Mouse (Mus musculus) thymus, postnatal 4 days (tissue): ENCODE results near the gene Spata21.
A peak's percentile ranks its signal among the peaks of the same experiment; 100 is the strongest.

Source experiments
- DNase-seq: peaks from one replicate; pipeline ENCODE4 v3.0.0; 2021

The Spata21 gene

GRCm38 (mm10) chr4:141076761-141077506, 11.2 kb upstream of the Spata21 start:
- no peak for DNase-seq

- peak; percentile 98 for DNase-seq
Observed at GRCm38 (mm10) chr4:141077681-141078509, 10.2 kb upstream of the Spata21 start, which contains the start of gene Necap2. Necap2 (minus strand) TSS chr4:141078357.

GRCm38 (mm10) chr4:141078510-141079137, 9.5 kb upstream of the Spata21 start:
- DNase-seq, result no peak

DNA sequence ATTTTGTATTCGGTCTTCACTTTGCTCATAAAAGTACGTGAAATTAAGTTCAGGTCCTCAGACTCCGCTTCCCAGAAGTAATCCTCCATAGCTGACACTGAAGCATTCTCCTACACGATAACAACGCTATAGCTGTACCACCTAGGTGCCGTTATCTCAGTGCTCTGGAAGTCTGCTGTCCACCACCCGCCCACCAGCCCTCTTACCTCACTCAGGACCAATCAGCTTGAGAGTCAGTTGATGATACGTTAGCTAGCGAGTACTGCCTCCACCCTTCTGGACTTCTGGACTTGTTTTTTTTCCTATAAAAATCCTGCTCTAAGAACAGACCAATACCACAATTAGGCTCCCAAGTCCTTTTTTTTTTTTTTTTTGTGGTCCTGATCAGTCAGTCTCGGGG, 1.3 kb upstream of the Spata21 start:
- no peak for DNase-seq

DNA sequence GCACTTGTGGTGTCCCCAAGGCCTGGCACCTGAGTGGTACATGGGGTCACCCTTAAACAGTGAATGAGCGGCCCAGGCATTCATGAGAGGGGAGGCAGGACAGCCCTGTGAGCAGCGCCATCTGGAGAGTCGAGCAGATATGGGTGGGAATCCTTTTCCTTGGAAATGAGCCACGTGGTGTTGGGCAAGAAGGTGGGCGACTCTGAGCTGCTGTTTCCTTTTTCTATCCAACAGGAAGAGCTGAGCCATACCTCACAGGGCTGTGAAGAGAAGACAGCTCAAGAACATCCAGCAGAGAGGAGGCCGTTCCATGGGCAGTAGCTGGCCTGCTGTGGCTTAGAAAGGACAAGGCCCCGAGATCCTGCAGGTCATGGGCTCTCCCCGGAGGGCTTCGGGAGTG, 581 bp downstream of the Spata21 start:
- no peak for DNase-seq

- no peak for DNase-seq
Observed at GRCm38 (mm10) chr4:141095016-141095415, 6.9 kb downstream of the Spata21 start.

DNA sequence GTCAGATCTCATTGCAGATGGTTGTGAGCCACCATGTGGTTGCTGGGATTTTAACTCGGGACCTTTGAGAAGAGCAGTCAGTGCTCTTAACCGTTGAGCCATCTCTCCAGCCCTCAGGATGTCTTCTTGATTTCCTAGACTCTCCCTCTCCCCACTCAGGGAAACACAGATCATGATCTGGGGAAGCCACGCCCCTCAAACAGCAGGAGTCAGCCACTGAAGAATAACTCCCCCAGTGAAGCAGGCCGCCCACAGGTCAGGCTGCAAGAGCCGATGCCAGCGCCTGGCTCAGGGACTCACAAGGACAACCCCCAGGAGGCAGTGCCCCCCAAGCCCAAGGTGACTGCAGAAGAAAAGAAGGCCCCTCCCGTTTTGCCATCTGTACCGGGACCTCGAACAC, 8.6 kb downstream of the Spata21 start:
- no peak for DNase-seq

- DNase-seq, result no peak
Observed at GRCm38 (mm10) chr4:141098935-141099334, 10.8 kb downstream of the Spata21 start.

DNA sequence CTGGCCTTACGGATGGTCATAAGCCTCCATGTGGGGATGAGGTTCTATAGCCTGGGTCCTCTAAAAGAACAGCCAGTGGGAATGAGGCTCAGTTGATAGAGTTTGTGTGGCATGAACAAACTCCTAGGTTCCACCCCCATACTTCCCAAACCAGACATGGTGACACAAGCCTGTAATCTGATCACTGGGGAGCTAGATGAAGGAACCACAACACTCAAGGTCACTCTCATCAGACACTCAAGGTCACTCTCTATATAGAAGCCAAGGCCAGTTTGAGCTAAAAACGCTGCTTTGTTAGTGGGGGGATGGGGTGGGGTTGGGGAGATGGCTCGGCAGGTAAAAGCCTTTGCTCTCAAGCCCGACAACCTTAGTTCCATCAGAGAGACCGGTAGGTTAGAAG, 11.8 kb downstream of the Spata21 start:
- DNase-seq, result no peak

DNA sequence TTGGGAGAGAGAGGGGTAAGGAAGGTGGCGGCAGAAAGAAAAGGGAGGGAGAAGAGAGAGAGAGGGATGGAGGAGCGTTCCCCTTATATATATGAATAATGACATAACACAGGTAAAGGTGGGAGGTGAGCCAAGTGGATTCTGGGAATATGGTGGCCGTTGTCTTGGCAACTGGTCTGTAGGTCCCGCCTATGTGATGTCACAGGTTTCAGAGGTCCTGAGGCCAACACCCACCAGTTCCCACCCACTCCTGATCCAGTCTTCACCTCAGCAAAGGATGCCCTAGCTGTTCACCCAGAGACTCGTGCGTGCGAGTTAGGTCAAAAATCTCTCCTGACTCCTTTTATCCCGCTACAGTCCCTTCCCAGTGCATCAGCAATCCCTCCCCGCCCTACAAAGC, 13.2 kb downstream of the Spata21 start:
- no peak for DNase-seq

- peak; percentile 54 for DNase-seq
Observed at GRCm38 (mm10) chr4:141101855-141102254, 13.7 kb downstream of the Spata21 start.

DNA sequence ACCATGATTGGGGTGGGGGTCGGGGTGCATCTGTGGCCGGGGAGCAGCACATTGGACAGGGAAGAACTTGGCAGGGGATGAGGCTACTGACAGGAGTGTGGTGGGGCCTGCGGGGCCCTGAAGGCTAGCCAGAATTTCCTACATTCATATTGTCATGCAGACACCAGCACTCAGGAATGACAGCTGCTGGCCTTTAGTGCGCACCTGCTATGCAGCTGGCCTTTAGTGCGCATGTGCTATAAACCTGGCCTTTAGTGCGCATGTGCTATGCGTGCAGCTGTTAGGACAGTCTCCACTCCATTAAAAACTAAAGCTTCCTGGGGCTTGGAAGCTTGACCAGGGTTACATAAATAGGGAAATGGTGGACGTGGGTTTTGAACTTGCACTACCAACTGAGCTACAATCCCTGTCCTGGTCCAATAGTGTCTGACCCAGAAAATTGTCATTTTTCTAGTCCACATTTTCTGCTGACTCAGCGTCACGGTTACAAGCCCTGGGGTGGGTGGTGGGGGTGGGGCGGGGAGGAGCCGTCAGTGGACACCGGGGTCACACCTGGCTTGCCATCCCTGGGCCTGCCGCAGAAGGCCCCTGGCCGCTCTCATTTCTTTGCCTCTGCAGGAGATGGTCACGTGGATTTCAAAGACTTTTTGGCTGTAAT, 18.5 kb downstream of the Spata21 start:
- no peak for DNase-seq

- DNase-seq, result no peak
Observed at GRCm38 (mm10) chr4:141108196-141108732, 20.1 kb downstream of the Spata21 start.

DNA sequence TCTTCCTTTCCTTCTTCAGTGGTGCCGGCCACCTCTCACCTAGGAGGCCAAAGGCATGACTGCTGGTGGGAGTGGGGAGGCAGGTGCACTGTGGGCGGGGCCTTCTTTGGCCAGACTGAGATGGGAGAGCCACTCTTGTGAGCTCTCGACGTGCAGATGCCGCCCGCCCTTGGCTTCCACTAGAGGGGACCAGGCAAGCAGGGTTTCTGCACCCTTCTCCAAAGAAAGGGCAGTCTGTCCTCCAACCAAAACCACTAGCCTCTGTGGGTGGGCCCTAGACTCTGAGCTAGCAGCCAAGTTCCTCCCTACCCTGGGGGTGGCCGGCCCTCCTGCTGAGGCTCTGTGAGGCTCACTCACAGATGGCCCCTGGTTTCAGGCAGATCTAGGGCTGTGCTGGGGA, 25.7 kb downstream of the Spata21 start:
- no peak for DNase-seq

DNA sequence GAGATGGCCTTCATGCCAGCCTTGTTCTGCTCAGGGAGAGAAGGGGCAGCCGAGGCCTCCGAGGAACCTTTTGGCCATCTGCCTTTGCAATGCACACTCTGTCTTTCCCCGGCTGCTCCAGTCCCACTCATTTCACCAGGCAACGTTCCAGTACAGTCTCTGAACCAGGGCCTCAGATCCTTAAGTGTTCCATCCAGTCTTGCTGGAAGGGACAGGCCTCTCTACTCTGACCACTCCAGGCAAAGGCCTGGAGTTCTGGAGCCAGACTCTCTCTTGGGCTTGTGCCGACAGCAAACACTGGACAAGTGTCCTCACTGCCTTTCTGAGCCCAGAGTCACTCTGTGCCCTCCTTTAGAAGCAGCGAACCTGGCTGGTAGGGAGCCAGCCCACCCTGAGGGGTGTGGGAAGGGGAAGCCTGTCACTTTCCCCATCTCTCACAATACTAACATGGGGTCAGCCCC, 26.4 kb downstream of the Spata21 start:
- DNase-seq, result no peak

GRCm38 (mm10) chr4:141115398-141115797, 27.3 kb downstream of the Spata21 start:
- no peak for DNase-seq

DNA sequence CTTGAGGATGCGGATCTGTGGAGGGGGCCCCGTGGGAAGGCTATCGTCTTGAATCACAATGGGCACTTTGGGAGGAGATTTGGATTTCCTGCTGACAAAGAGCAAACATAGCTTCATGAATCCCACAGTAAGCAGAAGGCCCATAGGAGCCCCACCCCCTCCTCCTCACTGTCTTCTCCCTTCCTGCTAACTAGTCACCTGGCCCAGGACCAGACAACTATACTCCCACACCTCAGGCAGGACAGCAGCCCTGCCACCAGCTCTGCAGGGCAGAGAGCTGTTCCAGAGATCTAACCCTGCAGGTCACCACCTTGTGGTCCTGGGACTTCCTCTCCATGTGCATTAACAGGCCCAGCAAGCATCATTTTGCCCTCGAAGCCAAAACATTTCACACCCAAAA, 30.6 kb downstream of the Spata21 start:
- no peak for DNase-seq

GRCm38 (mm10) chr4:141120700-141121099, 32.6 kb downstream of the Spata21 start:
- DNase-seq, result peak; percentile 86

- DNase-seq, result no peak
Observed at GRCm38 (mm10) chr4:141122663-141123062, 34.5 kb downstream of the Spata21 start.

DNA sequence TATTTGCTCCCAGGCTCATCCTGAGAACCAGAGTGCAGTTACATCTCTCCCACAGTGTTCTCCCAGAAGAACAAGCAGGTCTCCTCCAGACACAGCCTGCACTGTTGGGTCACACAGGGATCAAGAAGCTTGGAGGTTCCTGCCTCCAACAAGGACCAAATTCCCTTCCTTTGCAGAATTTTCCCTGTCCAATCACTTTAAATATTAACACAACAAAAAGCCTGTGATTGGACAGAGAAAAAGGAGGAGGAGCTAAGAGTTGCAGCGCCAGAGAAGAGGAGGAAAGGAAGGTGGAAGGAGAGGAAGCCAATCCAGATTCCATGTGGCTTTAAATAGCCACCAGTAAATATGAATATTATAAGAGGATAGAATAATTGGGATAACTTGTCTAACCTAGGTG, 34.9 kb downstream of the Spata21 start:
- DNase-seq, result no peak

DNA sequence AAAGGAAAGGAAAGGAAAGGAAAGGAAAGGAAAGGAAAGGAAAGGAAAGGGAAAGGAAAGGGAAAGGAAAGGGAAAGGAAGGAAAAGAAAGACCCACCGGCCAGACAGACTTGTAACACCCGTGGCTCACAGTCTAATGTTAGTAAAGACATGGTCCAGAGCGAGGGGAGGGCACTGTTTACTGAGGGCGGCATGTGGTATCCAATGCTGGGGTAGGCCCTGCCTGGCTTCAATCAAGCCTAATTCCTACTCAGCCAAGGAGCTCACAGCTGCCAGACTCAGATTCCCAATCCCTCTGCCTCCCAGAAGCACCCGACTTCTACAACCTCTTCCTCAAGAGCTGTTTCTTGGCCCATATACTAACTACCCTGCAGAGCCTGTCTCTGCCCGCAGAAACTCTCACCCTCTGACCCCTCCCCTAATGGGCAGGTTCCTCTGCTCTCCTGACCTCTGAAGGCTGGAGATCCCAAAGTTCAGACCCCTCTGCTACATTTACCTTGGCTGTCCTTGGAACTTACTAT, 41.1 kb downstream of the Spata21 start:
- no peak for DNase-seq

GRCm38 (mm10) chr4:141130704-141131342, 42.7 kb downstream of the Spata21 start:
- DNase-seq, result no peak
